Mouse (Mus musculus): Measurements from ENCODE around the gene Olfr1238. TPM values are rescaled to one million over a fixed set of nuclear protein-coding genes. Genes with fewer than 3 reads are reported as not detected.

Gene Olfr1238
- polyA plus RNA-seq (2016; fragmentation: Nextera tagmentation; extraction: Ambion mirVana): not detected in 2 replicates

GRCm38 (mm10) chr2:89409576-89409975 lies at the start of gene Olfr1238:
Gene Olfr1238 (minus strand): TSS chr2:89409676.
- no peaks in the 10 kb centered on the region for H3K4me1 ChIP-seq (replicated peaks)

DNA sequence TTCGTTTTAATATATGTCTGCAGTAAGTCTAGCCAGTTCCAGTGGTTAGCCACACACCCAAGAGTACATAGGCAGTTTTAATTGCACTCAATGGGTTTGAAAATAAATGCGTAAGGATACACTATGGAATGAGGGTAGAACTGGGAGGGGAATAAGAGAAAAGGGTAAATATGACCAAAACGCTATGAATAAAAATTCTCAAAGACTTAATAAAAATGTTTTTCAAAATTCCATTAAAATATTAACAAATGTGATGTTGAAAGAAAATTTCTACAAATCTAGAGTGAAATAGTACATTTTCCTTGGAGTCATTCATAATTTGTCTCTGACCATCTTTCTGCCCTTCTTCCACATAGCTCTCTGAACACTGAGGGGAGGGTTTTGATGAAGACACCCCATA lies 33.4 kb upstream of the Olfr1238 start, which contains the start of gene Olfr1240:
Gene Olfr1240, minus strand, starts transcription at position 101 of the 400 bp plus-strand sequence.
- H3K36me3 ChIP-seq: no peaks in the 10 kb centered on the region
- no peak within 1 kb of the TSS for H3K27ac ChIP-seq
- H3K4me1 ChIP-seq (replicated peaks): no peaks in the 10 kb centered on the region
- DNase-seq (ENCODE audit: low spot score): no peak
- no peaks in the 10 kb centered on the region for H3K9me3 ChIP-seq
- no peak within 1 kb of the TSS for H3K4me3 ChIP-seq
- WGBS: 84% methylated on average over 3 of the region's 3 CpGs
- H3K27me3 ChIP-seq (ENCODE audit: insufficient read depth, poor library complexity, severe bottlenecking): no peaks in the 10 kb centered on the region

More at GRCm38 (mm10) chr2:89409576-89409975, at the start of gene Olfr1238:
- Histone ChIP-seq H3K27ac (no peak within 1 kb of the TSS), H3K36me3 (no peaks in the 10 kb centered on the region), H3K27me3 (ENCODE audit: insufficient read depth, poor library complexity, severe bottlenecking) (no peaks in the 10 kb centered on the region), H3K9me3 (no peaks in the 10 kb centered on the region), H3K4me3 (no peak within 1 kb of the TSS)
- 92% methylated on average over 2 of the region's 2 CpGs for WGBS
- DNase-seq (ENCODE audit: low spot score): no peak

DNA sequence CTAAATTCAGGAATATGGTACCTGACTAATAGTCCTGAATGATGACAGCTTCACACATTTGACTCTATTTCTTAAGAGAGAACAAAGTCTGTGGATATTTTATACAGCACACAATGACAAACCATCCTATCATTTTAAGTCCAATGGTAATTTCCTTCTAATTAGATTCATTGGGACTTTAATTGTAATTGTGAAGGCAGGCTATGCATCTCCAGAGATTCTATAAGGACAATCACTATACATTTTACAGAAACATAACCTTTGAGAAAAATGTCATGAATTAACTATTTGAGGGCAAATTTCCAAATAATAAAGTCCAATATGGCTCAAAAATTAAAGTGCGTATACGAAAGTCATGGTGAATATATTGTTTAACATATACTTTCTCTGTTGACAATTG lies 10.8 kb upstream of the Olfr1238 start, which contains the start of gene Olfr1239:
Gene Olfr1239, minus strand, starts transcription at position 101 of the 400 bp plus-strand sequence.
- 94% methylated on average over 2 of the region's 2 CpGs for WGBS
- H3K9me3 ChIP-seq: no peaks in the 10 kb centered on the region
- H3K4me1 ChIP-seq (replicated peaks): no peaks in the 10 kb centered on the region
- H3K36me3 ChIP-seq: no peaks in the 10 kb centered on the region
- no peak within 1 kb of the TSS for H3K27ac ChIP-seq
- DNase-seq (ENCODE audit: low spot score): no peak
- no peaks in the 10 kb centered on the region for H3K27me3 ChIP-seq (ENCODE audit: insufficient read depth, poor library complexity, severe bottlenecking)
- no peak within 1 kb of the TSS for H3K4me3 ChIP-seq

- no peak for DNase-seq (ENCODE audit: low spot score)
- WGBS: 88% methylated on average over 1 of the region's 1 CpGs
- no peak overlapping the region for H3K4me3 ChIP-seq
These were observed 5.1 kb upstream of the Olfr1238 start for GRCm38 (mm10) chr2:89414557-89414956.

DNA sequence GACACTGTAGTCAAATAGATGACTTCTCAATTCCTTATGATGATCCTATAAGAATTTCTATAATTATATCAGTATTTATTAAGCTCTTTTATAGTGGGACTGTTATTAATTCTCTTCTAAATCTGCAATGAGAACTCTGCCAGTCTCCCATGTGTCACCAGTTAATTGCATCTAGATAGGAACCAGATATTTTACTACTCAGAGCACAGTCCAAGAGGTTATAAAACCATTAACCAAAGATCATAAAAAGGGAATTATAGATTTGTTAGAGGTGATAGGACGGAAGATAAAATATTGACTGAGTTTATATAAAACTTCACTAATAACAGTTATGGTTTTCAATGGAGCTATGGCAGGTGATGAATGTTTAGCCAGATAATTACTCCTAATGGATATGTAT lies 8.6 kb downstream of the Olfr1238 start:
- Histone ChIP-seq H3K4me3 (no peak overlapping the region), H3K27me3 (ENCODE audit: insufficient read depth, poor library complexity, severe bottlenecking) (no peaks in the 10 kb centered on the region), H3K36me3 (no peaks in the 10 kb centered on the region), H3K4me1 (replicated peaks) (no peaks in the 10 kb centered on the region), H3K27ac (no peak overlapping the region), H3K9me3 (no peaks in the 10 kb centered on the region)
- WGBS: 90% methylated on average over 1 of the region's 1 CpGs
- DNase-seq (ENCODE audit: low spot score): no peak

More at GRCm38 (mm10) chr2:89414557-89414956, 5.1 kb upstream of the Olfr1238 start:
- Histone ChIP-seq H3K27me3 (ENCODE audit: insufficient read depth, poor library complexity, severe bottlenecking) (no peaks in the 10 kb centered on the region), H3K36me3 (no peaks in the 10 kb centered on the region), H3K27ac (no peak overlapping the region), H3K4me1 (replicated peaks) (no peaks in the 10 kb centered on the region), H3K9me3 (no peaks in the 10 kb centered on the region)

- no peak within 1 kb of the TSS for H3K27ac ChIP-seq
- 91% methylated on average over 4 of the region's 4 CpGs for WGBS
- H3K4me3 ChIP-seq: no peak within 1 kb of the TSS
These were observed 44.7 kb downstream of the Olfr1238 start, which contains the start of gene Olfr1234 for GRCm38 (mm10) chr2:89364765-89365164. Gene Olfr1234 (minus strand): TSS chr2:89364865.

More at GRCm38 (mm10) chr2:89364765-89365164, 44.7 kb downstream of the Olfr1238 start, which contains the start of gene Olfr1234:
- Histone ChIP-seq H3K27me3 (ENCODE audit: insufficient read depth, poor library complexity, severe bottlenecking) (no peaks in the 10 kb centered on the region), H3K9me3 (no peaks in the 10 kb centered on the region), H3K4me1 (replicated peaks) (no peaks in the 10 kb centered on the region), H3K36me3 (no peaks in the 10 kb centered on the region)
- DNase-seq (ENCODE audit: low spot score): no peak

Other genes starting within 250 kb of the Olfr1238 start
- gene Olfr1224-ps1, start 245.6 kb downstream of the Olfr1238 start, polyA plus RNA-seq (2016; fragmentation: Nextera tagmentation; extraction: Ambion mirVana): not detected in 2 replicates
- not detected in 2 replicates for gene Olfr1225, start 235.0 kb downstream of the Olfr1238 start, polyA plus RNA-seq (2016; fragmentation: Nextera tagmentation; extraction: Ambion mirVana)
- not detected in 2 replicates for gene Olfr1226, start 209.6 kb downstream of the Olfr1238 start, polyA plus RNA-seq (2016; fragmentation: Nextera tagmentation; extraction: Ambion mirVana)
- not detected in 2 replicates for gene Olfr1228, start 155.6 kb downstream of the Olfr1238 start, polyA plus RNA-seq (2016; fragmentation: Nextera tagmentation; extraction: Ambion mirVana)
- gene Olfr1229, start 121.7 kb downstream of the Olfr1238 start, polyA plus RNA-seq (2016; fragmentation: Nextera tagmentation; extraction: Ambion mirVana): not detected in 2 replicates
- gene Olfr1230, start 112.4 kb downstream of the Olfr1238 start, polyA plus RNA-seq (2016; fragmentation: Nextera tagmentation; extraction: Ambion mirVana): not detected in 2 replicates
- not detected in 2 replicates for gene Olfr1231, start 102.6 kb downstream of the Olfr1238 start, polyA plus RNA-seq (2016; fragmentation: Nextera tagmentation; extraction: Ambion mirVana)
- not detected in 2 replicates for gene Olfr1232, start 80.0 kb downstream of the Olfr1238 start, polyA plus RNA-seq (2016; fragmentation: Nextera tagmentation; extraction: Ambion mirVana)
- gene Olfr1233, start 67.3 kb downstream of the Olfr1238 start, polyA plus RNA-seq (2016; fragmentation: Nextera tagmentation; extraction: Ambion mirVana): not detected in 2 replicates
- not detected in 2 replicates for gene Olfr1234, start 44.8 kb downstream of the Olfr1238 start, polyA plus RNA-seq (2016; fragmentation: Nextera tagmentation; extraction: Ambion mirVana)
- not detected in 2 replicates for gene Olfr1239, start 10.7 kb upstream of the Olfr1238 start, polyA plus RNA-seq (2016; fragmentation: Nextera tagmentation; extraction: Ambion mirVana)
- not detected in 2 replicates for gene Olfr1240, start 33.3 kb upstream of the Olfr1238 start, polyA plus RNA-seq (2016; fragmentation: Nextera tagmentation; extraction: Ambion mirVana)
- not detected in 2 replicates for gene Olfr1241, start 77.5 kb upstream of the Olfr1238 start, polyA plus RNA-seq (2016; fragmentation: Nextera tagmentation; extraction: Ambion mirVana)
- not detected in 2 replicates for gene Olfr1242, start 88.7 kb upstream of the Olfr1238 start, polyA plus RNA-seq (2016; fragmentation: Nextera tagmentation; extraction: Ambion mirVana)
- not detected in 2 replicates for gene Olfr1243, start 121.8 kb upstream of the Olfr1238 start, polyA plus RNA-seq (2016; fragmentation: Nextera tagmentation; extraction: Ambion mirVana)
- gene Olfr1245, start 168.8 kb upstream of the Olfr1238 start, polyA plus RNA-seq (2016; fragmentation: Nextera tagmentation; extraction: Ambion mirVana): not detected in 2 replicates
- gene Olfr1246, start 183.5 kb upstream of the Olfr1238 start, polyA plus RNA-seq (2016; fragmentation: Nextera tagmentation; extraction: Ambion mirVana): not detected in 2 replicates
- not detected in 2 replicates for gene Olfr1247, start 204.5 kb upstream of the Olfr1238 start, polyA plus RNA-seq (2016; fragmentation: Nextera tagmentation; extraction: Ambion mirVana)
- gene Olfr1248, start 208.6 kb upstream of the Olfr1238 start, polyA plus RNA-seq (2016; fragmentation: Nextera tagmentation; extraction: Ambion mirVana): not detected in 2 replicates
- gene Olfr1249, start 225.3 kb upstream of the Olfr1238 start, polyA plus RNA-seq (2016; fragmentation: Nextera tagmentation; extraction: Ambion mirVana): not detected in 2 replicates